Mouse (Mus musculus): ENCODE data around the gene Dapk3.
A peak's percentile ranks its signal among the peaks of the same experiment; 100 is the strongest.

Dapk3 gene

DNA sequence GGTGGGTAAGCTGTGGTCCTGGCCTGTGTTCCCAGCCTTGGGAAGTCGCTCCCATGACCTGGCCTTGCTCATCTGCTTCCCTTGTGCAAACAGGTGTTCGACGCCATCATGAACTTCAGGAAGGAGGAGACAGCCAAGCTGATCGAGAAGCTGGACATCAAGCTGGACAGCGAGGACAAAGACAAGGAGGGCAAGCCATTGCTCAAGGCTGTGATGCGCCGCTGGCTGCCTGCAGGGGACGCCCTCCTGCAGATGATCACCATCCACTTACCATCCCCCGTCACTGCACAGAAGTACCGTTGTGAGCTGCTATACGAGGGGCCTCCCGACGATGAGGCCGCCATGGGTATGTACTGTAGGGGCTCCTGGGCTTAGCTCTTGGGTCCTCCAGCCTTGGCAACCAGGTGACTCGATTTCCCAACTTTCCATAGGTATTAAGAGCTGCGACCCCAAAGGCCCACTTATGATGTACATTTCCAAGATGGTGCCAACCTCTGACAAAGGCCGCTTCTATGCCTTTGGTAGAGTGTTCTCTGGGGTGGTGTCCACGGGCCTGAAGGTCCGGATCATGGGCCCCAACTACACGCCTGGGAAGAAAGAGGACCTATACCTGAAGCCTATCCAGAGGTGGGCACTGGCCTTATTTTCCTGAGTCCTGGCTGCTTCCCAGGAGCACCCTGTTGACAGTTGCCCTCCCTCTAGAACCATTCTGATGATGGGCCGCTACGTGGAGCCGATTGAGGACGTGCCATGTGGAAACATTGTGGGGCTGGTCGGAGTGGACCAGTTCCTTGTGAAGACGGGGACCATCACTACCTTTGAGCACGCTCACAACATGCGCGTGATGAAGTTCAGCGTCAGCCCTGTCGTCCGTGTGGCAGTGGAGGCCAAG, 3.1 kb upstream of the Dapk3 start:
- DNase-seq: no peak

DNA sequence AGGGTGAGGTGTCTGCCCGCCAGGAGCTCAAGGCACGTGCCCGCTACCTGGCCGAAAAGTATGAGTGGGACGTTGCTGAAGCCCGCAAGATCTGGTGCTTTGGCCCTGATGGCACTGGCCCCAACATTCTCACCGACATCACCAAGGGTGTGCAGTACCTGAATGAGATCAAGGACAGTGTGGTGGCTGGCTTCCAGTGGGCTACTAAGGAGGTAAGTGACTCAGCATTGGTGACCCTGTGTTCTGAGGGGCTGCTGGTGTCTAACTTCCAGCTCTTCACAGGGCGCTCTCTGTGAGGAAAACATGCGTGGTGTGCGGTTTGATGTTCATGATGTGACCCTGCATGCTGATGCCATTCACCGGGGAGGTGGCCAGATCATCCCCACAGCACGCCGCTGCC, 1.9 kb upstream of the Dapk3 start:
- DNase-seq: no peak

DNA sequence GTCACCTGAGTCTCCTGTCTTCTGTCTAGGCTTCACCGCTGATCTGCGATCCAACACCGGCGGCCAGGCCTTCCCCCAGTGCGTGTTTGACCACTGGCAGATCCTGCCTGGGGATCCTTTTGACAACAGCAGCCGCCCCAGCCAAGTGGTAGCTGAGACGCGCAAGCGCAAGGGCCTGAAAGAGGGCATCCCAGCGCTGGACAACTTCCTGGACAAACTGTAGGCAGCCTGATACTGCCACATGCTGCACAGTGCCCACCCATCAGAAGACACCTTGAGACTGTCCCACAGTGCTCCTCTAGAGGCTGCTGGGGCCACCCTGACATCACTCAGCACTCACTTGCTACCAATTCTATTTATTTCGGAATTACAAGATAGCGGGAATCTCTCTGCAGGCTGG, 945 bp upstream of the Dapk3 start:
- DNase-seq: peak; percentile 95

DNA sequence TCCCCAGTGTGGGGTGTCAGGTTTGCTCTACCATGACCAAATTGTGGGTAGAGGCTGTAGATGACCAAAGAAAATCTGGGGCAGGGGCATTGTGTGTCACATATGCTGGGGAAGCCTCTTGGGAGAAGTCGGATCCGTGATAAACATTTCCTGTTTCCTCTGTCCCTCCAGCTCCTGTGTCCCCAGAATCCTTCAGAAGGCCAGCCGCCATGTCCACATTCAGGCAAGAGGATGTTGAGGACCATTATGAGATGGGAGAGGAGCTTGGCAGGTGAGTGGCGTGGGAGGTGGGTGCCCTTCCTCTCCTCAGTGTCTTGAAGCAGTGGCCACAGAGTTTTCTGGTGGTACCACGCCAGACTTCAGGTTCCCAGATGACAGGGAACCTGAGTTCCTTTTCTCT, 1.0 kb downstream of the Dapk3 start, which contains the start of gene 4930442H23Rik:
Gene 4930442H23Rik (minus strand): TSS at position 45 of the 400 bp plus-strand sequence.
- peak; percentile 91 for DNase-seq

DNA sequence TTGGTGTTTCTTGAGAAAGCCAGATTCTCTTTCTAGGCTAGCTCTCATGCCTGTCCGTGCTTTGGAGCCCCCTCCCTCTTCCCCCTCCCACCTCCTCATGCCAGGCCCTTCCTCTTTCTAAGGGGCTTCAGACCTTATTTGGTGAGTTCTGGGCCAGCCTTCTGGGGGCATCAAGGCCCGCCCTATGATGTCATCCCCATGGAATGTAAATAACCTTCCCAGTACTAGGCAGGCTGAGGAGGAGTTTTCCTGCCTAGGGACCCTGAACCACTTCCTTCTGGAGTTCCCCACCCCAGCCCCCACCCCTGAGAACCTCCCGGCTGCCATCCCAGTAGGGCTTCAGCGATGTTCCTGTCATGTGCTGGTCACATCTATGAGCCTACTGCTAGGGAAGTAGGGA, 2.0 kb downstream of the Dapk3 start:
- no peak for DNase-seq

DNA sequence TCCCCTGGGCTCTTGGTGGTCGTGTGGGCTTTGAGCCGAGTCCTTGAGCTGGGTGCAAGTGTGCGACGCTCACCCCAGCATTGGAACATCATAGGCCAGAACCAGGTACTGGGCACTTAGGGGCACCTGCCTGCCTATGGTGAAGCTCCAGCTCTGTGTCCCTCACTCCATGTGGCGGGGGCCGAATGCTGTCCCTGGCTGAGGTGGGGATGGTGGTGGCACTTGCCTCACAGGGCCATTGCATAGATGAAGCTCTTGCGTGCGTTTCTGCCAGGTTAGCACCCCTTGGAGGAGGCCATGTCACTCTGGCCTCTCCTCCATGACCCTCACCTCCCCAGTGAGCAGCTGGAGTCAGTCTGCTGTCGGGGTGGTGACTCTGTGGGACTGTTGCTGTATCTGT, 4.4 kb downstream of the Dapk3 start:
- peak; percentile 91 for DNase-seq

DNA sequence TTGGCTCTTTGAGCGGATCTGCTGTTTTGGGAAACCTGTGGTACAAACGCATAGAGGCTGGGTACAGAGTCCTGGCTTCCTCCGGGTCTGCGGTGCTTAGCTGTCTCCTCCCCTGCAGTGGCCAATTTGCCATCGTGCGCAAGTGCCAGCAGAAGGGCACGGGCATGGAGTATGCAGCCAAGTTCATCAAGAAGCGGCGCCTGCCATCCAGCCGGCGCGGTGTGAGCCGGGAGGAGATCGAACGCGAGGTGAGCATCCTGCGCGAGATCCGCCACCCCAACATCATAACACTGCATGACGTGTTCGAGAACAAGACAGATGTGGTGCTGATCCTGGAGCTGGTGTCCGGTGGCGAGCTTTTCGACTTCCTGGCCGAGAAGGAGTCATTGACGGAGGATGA, 7.0 kb downstream of the Dapk3 start:
- peak; percentile 94 for DNase-seq

DNA sequence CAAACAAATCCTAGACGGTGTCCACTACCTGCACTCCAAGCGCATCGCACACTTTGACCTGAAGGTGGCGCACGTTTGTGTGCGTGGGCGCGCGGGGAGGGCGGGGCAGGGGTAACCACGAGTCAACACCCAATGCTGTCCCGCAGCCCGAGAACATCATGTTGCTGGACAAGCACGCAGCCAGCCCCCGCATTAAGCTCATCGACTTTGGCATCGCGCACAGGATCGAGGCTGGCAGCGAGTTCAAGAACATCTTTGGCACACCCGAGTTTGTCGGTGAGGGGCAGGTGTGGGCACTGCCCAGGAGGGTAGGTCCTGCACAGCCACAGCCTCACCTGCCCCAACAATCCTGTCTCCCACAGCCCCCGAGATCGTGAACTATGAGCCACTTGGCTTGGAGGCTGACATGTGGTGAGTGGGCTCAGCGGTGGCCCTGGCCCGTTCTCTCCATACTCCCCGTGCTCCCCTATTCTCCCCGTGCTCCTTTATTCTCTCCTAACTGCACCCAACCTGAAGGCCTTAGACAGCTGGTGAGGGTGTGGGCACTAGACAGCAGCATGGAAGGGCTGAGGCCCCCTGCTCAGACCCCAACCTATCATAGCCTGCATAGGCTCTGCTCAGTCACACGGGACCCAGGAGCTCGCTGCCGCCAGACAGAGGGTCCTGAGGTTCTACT, 7.6 kb downstream of the Dapk3 start:
- DNase-seq: peak; percentile 95

DNA sequence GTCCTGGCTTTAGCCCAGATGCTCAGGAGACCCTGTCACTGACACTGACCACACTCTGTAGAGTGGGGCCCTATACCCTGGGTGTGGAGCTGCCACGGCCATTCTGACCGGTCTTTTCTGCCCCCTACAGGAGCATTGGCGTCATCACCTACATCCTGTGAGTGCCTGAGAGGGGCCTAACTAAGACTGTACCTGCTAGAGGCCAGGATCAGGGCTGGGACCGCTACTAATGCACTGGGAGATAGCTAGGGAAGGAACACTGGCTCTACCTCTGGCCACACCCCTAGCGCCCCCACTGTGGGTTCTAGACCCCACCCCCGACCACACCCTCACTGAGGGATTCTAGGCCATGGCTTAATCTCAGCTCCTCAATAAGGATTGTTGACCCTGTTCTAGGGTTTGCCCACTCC, 8.1 kb downstream of the Dapk3 start:
- DNase-seq: peak; percentile 94

DNA sequence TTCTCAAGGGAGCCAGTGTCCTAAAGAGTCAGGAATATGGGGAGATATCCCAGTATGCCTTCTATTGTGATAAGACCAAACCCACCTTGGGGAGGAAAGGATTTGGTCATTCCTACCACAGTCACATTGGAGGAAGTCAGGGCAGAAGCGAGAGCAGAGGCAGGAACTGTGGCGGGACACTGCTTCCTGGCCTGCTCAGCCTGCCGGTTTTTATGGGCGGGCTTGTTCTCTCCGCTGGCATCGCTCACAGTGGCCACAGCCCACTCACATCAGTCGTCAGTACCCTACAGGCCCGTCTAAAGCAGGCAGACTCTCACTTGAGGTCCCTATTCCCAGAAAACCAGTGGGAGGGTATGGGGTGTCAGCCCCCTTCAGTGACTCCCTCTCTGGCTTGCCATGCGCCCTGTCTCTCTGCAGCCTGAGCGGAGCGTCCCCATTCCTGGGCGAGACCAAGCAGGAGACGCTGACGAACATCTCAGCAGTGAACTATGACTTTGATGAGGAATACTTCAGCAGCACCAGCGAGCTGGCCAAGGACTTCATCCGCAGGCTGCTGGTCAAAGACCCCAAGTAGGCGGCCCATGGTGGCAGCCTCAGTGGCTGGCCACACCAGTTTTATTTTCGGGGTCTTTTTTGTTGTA, 8.7 kb downstream of the Dapk3 start:
- peak; percentile 96 for DNase-seq

DNA sequence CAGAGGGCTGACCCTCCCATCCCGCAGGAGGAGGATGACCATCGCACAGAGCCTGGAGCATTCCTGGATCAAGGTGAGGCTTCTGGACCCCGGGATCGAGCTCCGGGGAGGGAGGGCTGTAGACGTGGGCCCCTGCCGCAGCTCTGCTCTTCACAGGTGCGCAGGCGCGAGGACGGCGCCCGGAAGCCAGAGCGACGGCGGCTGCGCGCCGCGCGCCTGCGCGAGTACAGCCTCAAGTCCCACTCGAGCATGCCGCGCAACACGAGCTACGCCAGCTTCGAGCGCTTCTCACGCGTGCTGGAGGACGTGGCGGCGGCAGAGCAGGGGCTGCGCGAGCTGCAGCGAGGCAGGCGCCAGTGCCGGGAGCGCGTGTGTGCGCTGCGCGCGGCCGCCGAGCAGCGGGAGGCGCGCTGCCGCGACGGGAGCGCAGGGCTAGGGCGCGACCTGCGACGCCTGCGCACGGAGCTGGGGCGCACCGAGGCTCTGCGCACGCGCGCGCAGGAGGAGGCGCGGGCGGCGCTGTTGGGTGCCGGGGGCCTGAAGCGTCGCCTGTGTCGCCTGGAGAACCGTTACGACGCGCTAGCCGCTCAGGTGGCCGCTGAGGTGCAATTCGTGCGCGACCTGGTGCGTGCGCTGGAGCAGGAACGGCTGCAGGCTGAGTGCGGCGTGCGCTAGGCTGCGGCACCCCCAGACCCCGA, 9.6 kb downstream of the Dapk3 start:
- DNase-seq: peak; percentile 99

DNA sequence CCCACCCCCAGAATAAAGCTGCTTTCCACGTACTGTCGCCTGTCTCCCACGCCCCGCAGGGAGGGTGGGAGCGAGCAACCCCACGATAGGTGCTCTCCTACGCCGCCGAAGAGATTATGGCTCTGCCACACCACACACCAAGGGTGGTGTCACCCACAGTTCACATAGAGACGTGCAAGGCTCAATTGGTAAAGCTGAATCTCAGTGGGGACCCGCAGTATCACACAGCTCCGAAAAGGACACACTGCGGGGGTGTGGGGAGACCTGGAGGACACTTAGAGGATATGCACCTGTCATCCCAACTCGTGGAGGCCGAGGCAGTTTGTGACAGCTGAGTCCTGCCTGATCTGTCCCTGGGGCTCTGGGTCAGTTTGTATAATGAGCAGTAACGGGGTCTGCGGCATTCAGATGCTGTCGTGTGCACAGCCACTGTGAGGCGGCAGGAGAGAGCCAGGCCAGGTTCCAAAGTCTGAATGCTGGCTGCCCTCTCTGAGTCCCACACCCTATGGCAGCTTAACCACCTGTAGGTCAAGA, 10.2 kb downstream of the Dapk3 start:
- peak; percentile 97 for DNase-seq

DNA sequence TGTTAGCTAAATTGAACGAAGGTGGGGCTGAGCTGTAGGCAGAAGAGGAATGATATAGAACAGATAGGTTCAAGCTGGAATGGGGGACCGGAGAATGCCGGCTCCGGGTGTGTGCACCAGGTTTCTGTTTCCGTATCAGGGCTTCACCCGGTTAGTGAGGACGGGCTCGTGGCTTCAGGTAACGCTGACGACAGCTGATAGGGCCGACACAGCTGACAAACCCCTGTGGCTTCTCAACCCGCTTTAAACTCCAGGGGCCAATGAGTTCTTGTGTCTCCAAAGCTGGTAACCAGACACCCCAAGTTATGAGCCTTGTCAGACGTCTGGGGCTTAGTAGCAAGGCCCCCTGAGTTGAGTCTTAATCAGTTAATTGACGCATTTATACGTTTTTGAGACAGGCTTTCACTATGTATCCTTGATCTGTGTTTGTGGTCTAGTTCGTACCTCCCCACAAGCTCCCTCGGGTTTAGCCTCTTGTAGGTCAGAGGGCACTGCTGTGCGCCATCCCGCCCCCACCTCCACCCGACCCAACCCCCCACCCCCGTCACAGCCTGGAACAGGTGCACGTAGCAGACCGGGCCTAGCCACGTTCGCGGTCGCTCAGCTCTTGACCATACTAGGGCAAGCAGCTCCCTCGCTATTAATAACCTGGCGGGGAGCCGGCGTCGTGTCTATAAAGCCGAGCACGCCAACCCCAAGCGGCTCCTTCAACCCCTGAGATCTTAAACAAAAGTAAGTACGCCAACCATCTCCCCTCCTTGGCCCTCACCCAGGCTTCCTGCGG, 11.4 kb downstream of the Dapk3 start:
- peak; percentile 97 for DNase-seq

DNA sequence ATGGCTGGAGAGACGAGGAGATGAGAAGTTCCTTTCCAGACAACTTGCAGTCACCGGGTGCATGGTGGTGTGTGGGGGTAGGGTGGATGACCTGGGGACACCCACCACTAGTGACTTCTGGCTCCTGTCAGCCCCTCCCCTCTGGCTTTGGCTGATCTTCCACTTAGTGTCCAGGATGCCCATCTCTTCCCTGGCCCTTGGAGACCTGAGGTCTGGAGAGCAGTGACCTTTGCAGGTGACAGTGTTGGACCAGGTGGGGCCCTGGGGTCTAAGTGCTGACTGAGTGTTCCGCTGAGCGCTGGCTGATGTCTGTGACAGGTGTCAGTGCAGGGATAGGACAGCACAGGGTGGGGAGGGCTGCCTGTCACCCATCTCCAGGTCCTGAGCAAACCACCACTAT, 12.5 kb downstream of the Dapk3 start:
- peak; percentile 94 for DNase-seq

DNA sequence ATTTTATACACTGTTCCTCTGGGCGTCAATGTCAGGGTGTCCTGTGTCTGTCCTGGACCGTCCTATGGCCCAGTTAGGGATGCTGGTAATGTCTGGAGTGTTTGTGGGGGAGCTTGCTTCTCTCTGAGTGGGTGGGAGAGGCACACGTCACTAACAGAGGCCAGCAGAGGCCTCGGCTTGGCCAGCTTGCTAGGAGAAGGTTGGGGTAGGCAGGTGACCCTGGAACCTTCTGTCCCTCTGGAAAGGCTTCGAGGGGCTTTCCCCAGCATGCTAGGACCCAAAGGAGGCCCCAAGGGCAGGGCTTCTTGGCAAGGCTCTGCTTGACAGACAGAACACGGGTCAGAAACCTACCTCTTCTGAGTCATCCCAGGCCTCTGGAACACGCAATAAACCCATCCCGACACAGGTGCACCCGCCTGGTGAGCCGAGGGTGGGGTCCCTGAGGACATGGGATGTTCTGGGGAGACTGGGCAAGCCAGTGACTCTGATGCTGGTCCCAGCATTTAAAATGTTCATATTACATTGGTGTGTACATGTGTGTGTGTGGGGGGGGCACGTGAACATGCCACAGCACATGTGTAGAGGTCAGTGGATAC, 13.8 kb downstream of the Dapk3 start:
- peak; percentile 95 for DNase-seq

DNA sequence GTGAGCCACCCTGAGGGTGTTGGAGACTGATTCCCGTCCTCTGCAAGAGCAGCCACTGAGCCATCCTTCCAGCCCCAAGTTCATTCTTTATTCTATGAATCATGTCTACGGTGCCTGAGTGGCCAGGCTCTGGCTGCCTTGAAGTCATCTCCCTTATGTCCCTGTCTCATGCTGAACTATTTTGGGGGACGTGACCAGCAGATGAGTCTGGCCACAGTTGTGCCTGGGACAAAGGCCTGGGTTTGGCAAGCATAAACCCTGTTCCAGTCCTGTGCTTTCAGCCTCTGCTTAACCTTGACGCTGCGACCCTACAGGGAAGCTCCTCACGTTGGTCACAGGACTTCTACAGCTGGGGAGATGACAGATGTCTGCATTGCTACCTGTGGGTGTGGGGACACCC, 14.5 kb downstream of the Dapk3 start:
- peak; percentile 97 for DNase-seq

DNA sequence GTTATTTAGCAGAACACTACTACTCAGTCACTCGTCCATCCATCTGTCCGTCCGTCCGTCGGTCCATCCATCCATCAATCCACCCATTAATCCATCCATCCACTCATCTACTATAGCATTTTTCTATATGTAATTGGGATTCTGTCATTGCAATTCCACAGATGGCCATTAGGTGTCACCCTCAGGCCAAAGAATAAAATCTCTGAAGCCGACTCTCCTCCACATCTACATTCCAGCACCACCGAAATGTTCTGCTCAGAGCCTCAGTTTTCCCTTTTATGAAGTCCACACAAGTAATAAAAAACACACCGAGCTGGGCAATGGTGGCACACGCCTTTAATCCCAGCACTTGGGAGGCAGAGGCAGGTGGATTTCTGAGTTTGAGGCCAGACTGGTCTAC, 15.4 kb downstream of the Dapk3 start:
- peak; percentile 89 for DNase-seq

DNA sequence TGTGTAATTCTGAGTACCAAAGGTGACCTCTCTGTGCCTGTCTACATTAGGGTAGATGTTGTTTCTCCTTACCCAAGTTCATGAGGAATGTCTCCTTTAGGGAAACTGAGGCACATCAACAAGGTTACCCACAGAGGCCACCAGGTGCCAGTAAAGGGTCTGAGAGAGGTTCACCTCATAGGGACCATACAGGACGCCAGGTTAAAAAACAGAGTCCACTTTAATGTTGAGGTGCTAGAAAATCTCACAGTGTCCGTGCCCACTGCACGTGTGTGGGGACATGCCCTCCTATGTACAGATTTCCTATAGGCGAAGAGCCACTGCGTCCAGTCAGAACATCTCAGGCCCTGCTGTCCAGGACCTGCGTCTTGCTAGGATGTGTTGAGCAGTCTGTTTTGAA, 16.2 kb downstream of the Dapk3 start:
- DNase-seq: peak; percentile 88

DNA sequence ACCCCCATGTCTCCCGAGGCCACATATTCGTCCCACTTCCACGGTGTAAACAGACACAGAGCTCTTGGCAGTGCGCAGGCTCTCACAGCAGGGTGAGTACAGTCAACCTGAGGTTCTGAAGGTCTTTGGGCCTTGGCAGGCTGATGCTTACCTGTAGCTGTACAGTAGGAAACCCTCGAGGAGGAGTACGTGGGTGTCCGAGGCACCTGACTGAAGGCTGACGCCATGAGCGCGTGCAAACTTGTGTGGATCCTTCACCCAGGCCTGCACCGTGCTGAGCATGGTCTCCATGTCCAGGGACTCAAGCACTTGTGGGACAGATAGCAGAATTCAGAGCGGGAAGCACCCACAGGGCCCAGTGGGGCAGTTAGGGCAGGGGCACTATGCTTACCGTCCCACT, 17.3 kb downstream of the Dapk3 start:
- peak; percentile 93 for DNase-seq

DNA sequence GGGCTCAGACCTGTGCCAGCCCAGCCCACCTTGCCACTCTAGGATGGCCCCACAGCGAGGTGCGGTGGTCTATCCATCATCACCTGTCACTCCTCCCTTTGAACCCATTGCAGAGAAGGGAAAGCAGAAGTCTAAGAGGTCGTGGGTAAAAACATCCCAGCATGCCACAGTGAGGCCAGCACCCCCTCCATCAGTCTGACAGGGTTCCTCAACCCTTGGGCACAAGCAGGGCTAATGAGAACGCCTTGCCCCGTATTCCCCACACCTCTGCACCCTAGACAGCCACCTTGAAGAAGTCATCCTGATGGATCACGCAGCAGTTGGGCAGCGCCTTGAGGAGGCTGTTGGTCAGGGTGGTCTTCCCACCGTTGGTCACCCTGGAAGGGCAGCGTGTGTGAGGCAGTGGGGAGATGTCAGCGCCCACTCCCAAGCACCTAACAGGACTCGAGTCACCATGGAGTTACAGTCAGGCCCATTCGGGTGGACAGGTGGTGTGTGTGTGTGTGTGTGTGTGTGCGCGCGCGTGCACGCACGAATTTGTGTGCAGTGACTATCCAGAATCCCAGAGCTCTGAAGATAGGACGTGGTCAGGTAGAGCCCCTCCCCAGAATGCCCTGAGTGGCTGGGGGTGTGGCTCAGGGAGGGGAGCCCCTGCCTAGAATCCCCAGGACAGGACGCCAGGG, 17.9 kb downstream of the Dapk3 start:
- DNase-seq: peak; percentile 93
